Mouse (Mus musculus): Measurements from ENCODE around the gene Mtfr2.

- TF ChIP-seq ZC3H11A (IDR thresholded peaks at IDR 0.05; ENCODE audit: borderline replicate concordance, low read depth, low read length) (no peak), CHD2 (IDR thresholded peaks at IDR 0.05; ENCODE audit: low read depth, low read length) (no peak), HCFC1 (IDR thresholded peaks at IDR 0.05; ENCODE audit: borderline replicate concordance, insufficient read depth, low read length) (no peak), ZNF384 (IDR thresholded peaks at IDR 0.05; ENCODE audit: low read depth, low read length) (no peak)
Observed at GRCm38 (mm10) chr10:20398641-20399390, 51.2 kb downstream of the Mtfr2 start.

Data from ES-E14 (cell line).